Mouse (Mus musculus) embryonic facial prominence, embryonic 14.5 days (tissue): ENCODE results near the gene Gm3138. TPM values are rescaled to one million over a fixed set of nuclear protein-coding genes. Genes with fewer than 3 reads are reported as not detected.
"Not testable (repeated sequence)": the region's sequence is repeated elsewhere in the genome, so short reads cannot be mapped to it uniquely, and the experiment has no call there.

ENCODE experiments used
- ATAC-seq: fragments of 200-750 bp; cut with Nextera tagmentation; 2 replicates; pipeline ENCODE4 v1.8.0; 2017; ENCODE audit warnings: low read depth, moderate number of reproducible peaks, moderate TSS enrichment
- DNase-seq: peaks from one replicate; pipeline ENCODE4 v3.0.0-alpha.2; 2015; ENCODE audit warnings: low spot score
- H3K27ac ChIP-seq: fragments of 300-500 bp; sonication (generic); replicated peaks from 2 replicates; pipeline ENCODE4 v1.5.1; 2014; ENCODE audit warnings: low read depth, mild to moderate bottlenecking, low read length, moderate library complexity
- H3K27me3 ChIP-seq: fragments of 300-500 bp; sonication (generic); replicated peaks from 2 replicates; pipeline ENCODE4 v1.6.1; 2014; ENCODE audit warnings: low read length; ENCODE audit not compliant: control insufficient read depth, insufficient read depth
- H3K36me3 ChIP-seq: fragments of 300-500 bp; sonication (generic); 2 replicates; pipeline ENCODE4 v1.6.1; 2014; ENCODE audit warnings: low read length, mixed read lengths; ENCODE audit not compliant: control insufficient read depth, insufficient read depth
- H3K4me1 ChIP-seq: fragments of 300-500 bp; sonication (generic); 2 replicates; pipeline ENCODE4 v1.6.1; 2014; ENCODE audit warnings: antibody characterized with exemption, low read length; ENCODE audit not compliant: control insufficient read depth, insufficient read depth
- H3K4me2 ChIP-seq: fragments of 300-500 bp; sonication (generic); 2 replicates; pipeline ENCODE4 v1.6.1; 2014; ENCODE audit warnings: low read depth, mild to moderate bottlenecking, low read length, moderate library complexity, mixed read lengths
- H3K4me3 ChIP-seq: fragments of 300-500 bp; sonication (generic); 2 replicates; pipeline ENCODE4 v1.5.1; 2014; ENCODE audit warnings: low read depth, mild to moderate bottlenecking, low read length
- H3K9ac ChIP-seq: fragments of 300-500 bp; sonication (generic); 2 replicates; pipeline ENCODE4 v1.6.1; 2014; ENCODE audit warnings: low read depth, mild to moderate bottlenecking, low read length, moderate library complexity, mixed read lengths
- H3K9me3 ChIP-seq: fragments of 300-500 bp; sonication (generic); 2 replicates; pipeline ENCODE4 v1.6.1; 2016; ENCODE audit warnings: low read length; ENCODE audit not compliant: control insufficient read depth
- WGBS: fragments of 180-500 bp; shearing (Covaris S2); extraction: QIAGEN DNeasy Blood & Tissue Kit; methylation state at CpG from one replicate; pipeline ENCODE4 v1.1.7; 2014; 5-methylcytosine and 5-hydroxymethylcytosine counted together
- polyA plus RNA-seq: library from polyadenylated mRNA; unstranded; fragments of >200 nt; fragmentation: Nextera tagmentation; extraction: Ambion mirVana; gene quantifications from 2 replicates; pipeline ENCODE4 v1.2.1, GENCODE M21; 2014

Gene Gm3138
- not detected in 2 replicates for polyA plus RNA-seq

- not testable (repeated sequence) for H3K4me2 ChIP-seq, H3K9me3 ChIP-seq, H3K4me1 ChIP-seq, H3K27ac ChIP-seq, DNase-seq, H3K9ac ChIP-seq, H3K27me3 ChIP-seq, H3K36me3 ChIP-seq, ATAC-seq, H3K4me3 ChIP-seq
- WGBS: no CpG with 5 or more reads among the region's 2 CpGs
Observed at GRCm38 (mm10) chr14:4249331-4249730, at the start of gene Gm3138. TSS of gene Gm3138 (plus strand) at chr14:4249631.

- H3K9me3 ChIP-seq, H3K9ac ChIP-seq, H3K4me3 ChIP-seq, H3K36me3 ChIP-seq, H3K27ac ChIP-seq, H3K4me2 ChIP-seq, DNase-seq, H3K4me1 ChIP-seq, H3K27me3 ChIP-seq, ATAC-seq: not testable (repeated sequence)
- 71% methylated on average over 2 of the region's 2 CpGs for WGBS
Observed at GRCm38 (mm10) chr14:4269238-4269950, 20.0 kb downstream of the Gm3138 start.

DNA sequence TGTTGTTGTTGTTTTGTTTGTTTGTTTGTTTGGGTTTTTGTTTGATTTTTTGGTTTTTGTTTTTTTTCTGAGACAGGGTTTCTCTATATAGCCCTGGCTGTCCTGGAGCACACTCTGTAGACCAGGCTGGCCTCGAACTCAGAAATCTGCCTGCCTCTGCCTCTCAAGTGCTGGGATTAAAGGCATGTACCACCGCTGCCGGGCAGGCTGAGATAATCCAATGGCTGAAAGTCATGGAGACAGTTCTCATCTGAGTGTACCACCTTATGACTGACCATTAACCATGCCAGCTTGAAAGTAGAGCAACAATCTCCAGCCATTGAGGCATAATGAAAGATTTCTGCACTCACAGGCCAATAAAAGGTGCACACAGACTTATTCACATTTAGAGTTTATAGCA lies 30.4 kb downstream of the Gm3138 start:
- WGBS: 100% methylated on average over 2 of the region's 3 CpGs
- H3K9ac ChIP-seq, H3K4me3 ChIP-seq, H3K4me1 ChIP-seq, H3K9me3 ChIP-seq, H3K27me3 ChIP-seq, ATAC-seq, DNase-seq, H3K4me2 ChIP-seq, H3K27ac ChIP-seq, H3K36me3 ChIP-seq: not testable (repeated sequence)

Other genes starting within 250 kb of the Gm3138 start
- 0.18 and 0.29 TPM in 2 replicates for gene Gm5796, start 225.7 kb upstream of the Gm3138 start, polyA plus RNA-seq
- not detected in 2 replicates for gene Gm3115, start 165.5 kb upstream of the Gm3138 start, polyA plus RNA-seq
- gene Gm8108, start 139.1 kb upstream of the Gm3138 start, polyA plus RNA-seq: 0.45 and 0.90 TPM in 2 replicates
- not detected in 2 replicates for gene Gm3127, start 84.6 kb upstream of the Gm3138 start, polyA plus RNA-seq
- 0.19 and 0.21 TPM in 2 replicates for gene Gm2974, start 67.1 kb upstream of the Gm3138 start, polyA plus RNA-seq
- gene Gm3149, start 67.7 kb downstream of the Gm3138 start, polyA plus RNA-seq: not detected in 2 replicates
- gene 2610042L04Rik, start 85.1 kb downstream of the Gm3138 start, polyA plus RNA-seq: 0.11 TPM in 1 of 2 replicates, not detected in the other
- not detected in 2 replicates for gene Gm3159, start 147.9 kb downstream of the Gm3138 start, polyA plus RNA-seq
- gene Gm3164, start 165.8 kb downstream of the Gm3138 start, polyA plus RNA-seq: 0.22 and 0.50 TPM in 2 replicates
- not detected in 2 replicates for gene Gm3173, start 181.4 kb downstream of the Gm3138 start, polyA plus RNA-seq
- gene Gm3182, start 232.1 kb downstream of the Gm3138 start, polyA plus RNA-seq: not detected in 2 replicates